Mouse (Mus musculus) NIH3T3 (cell line): ENCODE data around the gene Ap3m1.

ENCODE experiments used
- DNase-seq: peaks from one replicate; pipeline ENCODE4 v3.0.0-alpha.2; 2012; ENCODE audit warnings: low read depth

The Ap3m1 gene

GRCm38 (mm10) chr14:21069594-21069993, 17.3 kb upstream of the Ap3m1 start:
- DNase-seq, result no peak

GRCm38 (mm10) chr14:21065490-21066162, 13.3 kb upstream of the Ap3m1 start:
- peak; percentile 70 for DNase-seq

- no peak for DNase-seq
Observed at GRCm38 (mm10) chr14:21064321-21064720, 12.0 kb upstream of the Ap3m1 start.

DNA sequence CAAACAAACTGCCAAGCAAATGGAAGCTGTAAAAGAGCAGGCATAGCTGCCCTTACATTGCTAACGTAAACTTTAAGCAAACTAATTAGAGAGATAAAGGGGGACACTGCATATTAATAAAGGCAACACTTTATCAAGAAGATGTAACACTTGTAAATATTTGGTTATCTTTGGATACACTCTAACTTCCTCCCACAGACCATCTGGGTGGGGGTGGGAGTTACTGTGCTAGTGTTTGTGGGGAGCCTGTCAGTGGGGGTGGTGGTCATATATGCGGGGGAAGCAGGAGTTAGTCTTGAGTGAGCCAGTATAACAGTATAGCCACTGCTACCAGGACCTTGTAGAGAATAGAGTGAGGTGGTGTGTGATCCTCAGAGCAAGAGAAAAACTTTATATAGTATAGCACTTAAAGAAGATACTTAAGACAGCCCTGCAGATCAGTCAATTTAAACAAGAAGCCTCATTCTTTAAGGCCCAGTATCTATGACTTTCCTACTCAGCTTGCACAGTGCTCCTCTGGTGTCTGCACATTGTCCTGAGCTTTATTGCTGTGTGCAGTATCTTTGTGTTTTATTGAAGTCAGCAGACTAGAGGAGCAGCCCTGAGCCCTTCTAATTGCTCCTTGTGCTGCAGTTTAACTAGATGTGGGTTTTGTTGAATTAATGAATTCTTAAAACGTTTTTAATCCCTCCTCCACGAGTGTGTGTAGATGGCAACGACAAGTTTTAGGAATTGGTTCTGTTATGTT, 10.6 kb upstream of the Ap3m1 start:
- DNase-seq, result no peak

- DNase-seq, result no peak
Observed at GRCm38 (mm10) chr14:21058972-21059371, 6.7 kb upstream of the Ap3m1 start.

DNA sequence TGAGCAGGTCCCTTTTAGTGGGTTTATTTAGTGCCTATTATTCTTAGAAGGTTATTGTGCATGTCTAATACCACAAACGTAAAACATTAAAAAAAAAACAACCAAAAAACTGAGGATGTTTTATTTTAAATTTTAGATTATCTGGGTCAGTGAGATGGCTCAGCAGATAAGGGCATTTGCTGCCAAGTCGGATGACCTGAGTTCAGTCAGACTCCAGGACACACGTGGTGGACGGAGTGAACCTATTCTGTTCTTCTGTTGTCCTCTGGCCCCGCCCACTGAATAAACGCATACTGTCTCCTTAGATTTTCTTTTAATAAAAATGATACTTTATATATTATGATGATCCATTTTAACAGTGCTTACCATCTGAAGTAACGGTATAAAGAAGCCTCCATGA, 1.3 kb upstream of the Ap3m1 start:
- DNase-seq, result no peak

- peak; percentile 46 for DNase-seq
Observed at GRCm38 (mm10) chr14:21053151-21053550, 843 bp upstream of the Ap3m1 start.

- peak; percentile 71 for DNase-seq
Observed at GRCm38 (mm10) chr14:21052781-21053130, 448 bp upstream of the Ap3m1 start.

GRCm38 (mm10) chr14:21051380-21052111, 762 bp downstream of the Ap3m1 start:
- DNase-seq, result no peak

- peak; percentile 69 for DNase-seq
Observed at GRCm38 (mm10) chr14:21050734-21051133, 1.6 kb downstream of the Ap3m1 start.

DNA sequence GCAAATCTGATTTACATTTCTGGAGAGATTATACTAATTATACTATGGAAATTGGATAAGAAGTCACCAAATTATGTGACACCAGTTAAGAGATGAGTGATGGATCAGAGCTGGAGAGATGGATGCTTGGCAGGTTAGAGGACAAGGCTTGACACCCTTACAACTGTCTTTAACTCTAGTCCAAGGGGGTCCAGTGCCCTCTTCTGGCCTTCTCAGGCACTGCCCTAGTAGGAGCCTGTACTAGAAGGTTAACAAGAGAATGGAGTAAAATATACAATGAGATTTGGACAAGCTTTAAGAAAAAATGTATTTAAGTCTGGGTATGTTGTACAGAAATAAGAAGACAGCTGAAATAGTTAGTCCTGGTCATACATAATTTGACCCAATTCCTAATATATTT, 3.4 kb downstream of the Ap3m1 start:
- DNase-seq, result peak; percentile 38

DNA sequence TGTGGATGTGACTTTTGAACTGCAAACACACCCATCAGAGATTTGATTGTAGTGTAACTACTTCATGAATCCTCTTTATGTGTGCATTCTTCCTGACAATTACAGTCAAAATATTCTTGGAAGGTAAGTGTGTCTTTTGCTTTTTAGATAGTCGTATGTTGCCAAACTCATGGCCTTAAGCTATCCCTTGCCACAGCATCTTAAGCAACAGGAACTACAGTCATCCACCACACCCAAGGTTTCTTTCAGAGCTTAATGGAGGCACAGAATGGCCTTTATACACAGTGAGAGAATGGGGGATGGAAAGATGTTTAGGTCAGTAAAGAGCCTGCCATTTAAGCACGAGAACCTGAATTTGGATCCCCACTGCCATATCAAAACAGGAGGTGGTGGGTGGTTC, 4.5 kb downstream of the Ap3m1 start:
- no peak for DNase-seq

DNA sequence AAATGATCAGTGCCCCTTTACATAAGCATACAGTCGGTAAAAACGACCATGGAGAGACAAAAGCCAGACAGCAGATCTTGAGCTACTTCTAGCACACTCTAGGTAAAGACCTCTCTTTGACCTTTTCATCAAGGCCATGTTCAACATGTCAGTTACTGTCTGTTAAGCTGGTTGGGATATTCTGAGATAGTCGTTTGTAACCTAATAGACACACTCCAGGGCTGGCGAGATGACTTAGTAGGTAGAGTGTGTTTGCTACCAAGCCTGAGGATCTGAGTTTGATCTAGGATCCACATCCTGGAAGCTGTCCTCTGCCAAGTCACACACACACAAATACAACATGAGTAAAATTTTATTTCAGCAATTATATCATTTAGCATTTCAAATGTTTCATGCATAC, 12.7 kb downstream of the Ap3m1 start:
- DNase-seq, result no peak

- DNase-seq, result no peak
Observed at GRCm38 (mm10) chr14:21039077-21039476, 13.2 kb downstream of the Ap3m1 start.

DNA sequence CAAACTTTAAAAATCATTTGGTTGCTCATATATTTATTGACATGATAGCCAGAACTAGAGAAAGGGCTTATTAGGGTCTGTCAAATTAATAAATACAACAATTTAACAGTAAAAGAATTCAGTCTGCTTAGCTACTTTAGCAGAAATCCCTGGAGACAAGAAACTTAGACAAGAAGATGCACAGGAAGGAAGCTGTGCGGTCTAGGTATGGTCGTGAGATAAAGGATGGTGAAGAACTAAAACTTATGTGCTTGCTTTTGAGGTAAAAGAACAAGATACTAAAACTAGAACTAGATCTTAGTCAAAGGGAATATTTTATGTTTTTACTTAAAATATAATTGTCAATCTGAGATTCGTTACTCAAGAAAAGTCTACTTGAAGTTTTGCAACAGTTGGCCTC, 17.5 kb downstream of the Ap3m1 start:
- DNase-seq, result no peak

- no peak for DNase-seq
Observed at GRCm38 (mm10) chr14:21034271-21034670, 18.0 kb downstream of the Ap3m1 start.

DNA sequence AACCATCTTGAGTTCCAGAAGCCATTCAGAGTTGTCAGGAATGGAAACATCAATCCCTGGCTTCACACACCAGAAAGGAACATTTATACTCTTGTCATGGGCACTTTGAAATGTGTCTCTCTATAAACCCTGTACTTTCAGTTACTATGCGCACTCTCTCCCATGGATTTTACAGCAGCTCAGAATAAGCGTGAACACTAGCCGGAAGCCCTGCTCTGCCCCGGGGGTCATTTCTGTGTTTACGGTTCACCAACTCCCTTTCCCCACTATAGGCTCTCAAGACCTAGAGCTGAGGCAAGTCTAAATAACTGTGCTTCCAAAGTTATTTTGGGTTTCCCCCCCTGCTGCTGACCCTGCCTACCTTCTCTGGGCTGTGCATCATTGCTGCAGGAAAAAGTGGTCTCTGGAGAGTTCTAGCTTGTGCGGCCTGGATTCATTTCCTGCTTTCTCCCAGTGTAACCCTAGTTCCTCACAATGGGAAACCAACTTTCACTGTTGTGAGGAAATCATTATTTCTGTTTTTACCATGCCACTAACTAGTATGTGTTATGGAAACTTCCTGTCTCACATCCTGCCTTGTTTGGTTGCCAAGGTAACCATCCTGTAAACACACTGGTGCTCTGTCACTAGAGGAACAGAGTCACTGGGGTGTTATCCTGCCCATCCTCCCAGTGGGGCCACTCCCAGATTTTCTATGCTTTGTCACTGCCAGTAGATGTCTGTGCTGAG, 20.4 kb downstream of the Ap3m1 start:
- peak; percentile 19 for DNase-seq

- DNase-seq, result no peak
Observed at GRCm38 (mm10) chr14:21029025-21029659, 23.2 kb downstream of the Ap3m1 start.

DNA sequence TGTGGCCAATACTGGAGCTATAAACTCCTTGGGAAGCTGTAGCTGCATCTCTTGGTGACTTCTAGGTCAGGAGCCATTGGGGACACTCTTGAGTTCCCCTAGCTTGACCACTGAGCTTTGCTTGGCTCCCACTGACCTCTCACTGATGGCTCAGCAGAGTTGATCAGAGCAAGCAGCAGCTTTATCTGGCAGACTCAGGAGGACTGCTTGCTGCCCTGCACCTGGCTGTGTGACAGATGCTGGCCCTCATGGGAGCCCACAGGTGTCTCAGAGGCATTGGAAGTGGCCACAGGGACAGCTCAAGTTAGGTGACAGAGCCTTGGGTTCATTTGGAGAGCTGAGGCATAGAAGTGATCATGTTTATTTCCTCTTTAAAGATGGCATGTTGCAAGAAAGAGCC, 24.8 kb downstream of the Ap3m1 start:
- DNase-seq, result no peak

DNA sequence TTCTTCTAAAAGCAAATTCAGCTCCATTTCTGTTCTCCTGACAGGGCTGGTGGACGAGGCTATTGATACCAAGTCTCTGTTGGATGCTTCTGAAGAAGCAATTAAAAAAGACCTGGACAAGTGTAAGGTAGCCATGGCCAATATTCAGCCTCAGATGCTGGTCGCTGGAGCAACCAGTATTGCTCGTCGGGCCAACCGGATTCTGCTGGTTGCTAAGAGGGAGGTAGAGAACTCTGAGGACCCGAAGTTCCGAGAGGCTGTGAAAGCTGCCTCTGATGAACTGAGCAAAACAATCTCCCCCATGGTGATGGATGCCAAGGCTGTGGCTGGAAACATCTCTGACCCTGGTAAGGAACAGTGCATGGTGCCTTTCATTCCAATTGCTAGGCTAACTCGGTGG, 31.9 kb downstream of the Ap3m1 start:
- DNase-seq, result no peak

GRCm38 (mm10) chr14:21018977-21019376, 33.3 kb downstream of the Ap3m1 start:
- DNase-seq, result peak; percentile 72

DNA sequence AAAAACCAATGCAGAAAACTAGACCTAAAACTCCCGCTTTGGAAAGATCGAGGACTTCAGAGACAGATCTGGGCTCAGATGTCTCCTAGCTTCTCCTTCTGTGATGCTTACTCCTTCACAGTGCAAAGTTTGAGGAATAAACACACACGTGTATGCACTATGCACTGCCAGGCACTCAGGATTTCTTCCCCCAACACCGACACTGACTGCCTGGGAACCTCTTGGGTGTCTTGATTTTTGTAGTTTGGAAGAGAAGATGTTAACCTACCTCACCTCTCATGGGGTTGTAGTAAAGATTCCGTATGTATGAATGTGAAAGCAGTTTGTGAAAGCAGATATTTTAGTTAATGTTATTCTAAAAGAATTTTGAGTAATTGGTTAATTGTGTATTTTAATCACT, 34.4 kb downstream of the Ap3m1 start:
- DNase-seq, result no peak
